Mouse (Mus musculus) stomach, postnatal 0 days (tissue): ENCODE measurements around the gene Gm45713.
A peak's percentile ranks its signal among the peaks of the same experiment; 100 is the strongest.

Experiments
- CTCF ChIP-seq: IDR thresholded peaks from 2 replicates; pipeline ENCODE4 v1.5.1; 2016; ENCODE audit warnings: antibody characterized with exemption, low read depth, mild to moderate bottlenecking, moderate library complexity
- EP300 ChIP-seq: optimal IDR thresholded peaks from 2 replicates; pipeline ENCODE3; 2016; ENCODE audit warnings: antibody characterized with exemption

GRCm38 (mm10) chr7:45161612-45162473 is 25.8 kb upstream of the Gm45713 start:
- TF ChIP-seq EP300 (no peak), CTCF (peak; percentile 85)
